Mouse (Mus musculus) hindbrain, embryonic 14.5 days (tissue): ENCODE measurements around the gene Ralgapa1. TPM values are rescaled to one million over a fixed set of nuclear protein-coding genes. Genes with fewer than 3 reads are reported as not detected.

ENCODE experiments used
- ATAC-seq: fragments of 200-750 bp; cut with Nextera tagmentation; 2 replicates; pipeline ENCODE4 v1.8.0; 2017; ENCODE audit warnings: moderate number of reproducible peaks, mild to moderate bottlenecking, moderate TSS enrichment, moderate library complexity; ENCODE audit not compliant: low FRiP score
- DNase-seq: peaks from one replicate; pipeline ENCODE4 v3.0.0-alpha.2; 2015; ENCODE audit warnings: low spot score
- H3K27ac ChIP-seq: fragments of 300-500 bp; sonication (generic); 2 replicates; pipeline ENCODE4 v1.5.1; 2014; ENCODE audit warnings: mild to moderate bottlenecking, moderate library complexity
- H3K27me3 ChIP-seq: fragments of 300-500 bp; sonication (generic); 2 replicates; pipeline ENCODE4 v1.6.1; 2014; ENCODE audit warnings: mild to moderate bottlenecking, low read length, mixed read lengths; ENCODE audit not compliant: control insufficient read depth, insufficient read depth
- H3K36me3 ChIP-seq: fragments of 300-500 bp; sonication (generic); replicated peaks from 2 replicates; pipeline ENCODE4 v1.6.1; 2014; ENCODE audit not compliant: control insufficient read depth, insufficient read depth
- H3K4me1 ChIP-seq: fragments of 300-500 bp; sonication (generic); replicated peaks from 2 replicates; pipeline ENCODE4 v1.6.1; 2014; ENCODE audit warnings: antibody characterized with exemption, low read length, mixed read lengths; ENCODE audit not compliant: control insufficient read depth, insufficient read depth
- H3K4me2 ChIP-seq: fragments of 300-500 bp; sonication (generic); replicated peaks from 2 replicates; pipeline ENCODE4 v1.6.1; 2014; ENCODE audit warnings: mild to moderate bottlenecking, moderate library complexity
- H3K4me3 ChIP-seq: fragments of 300-500 bp; sonication (generic); replicated peaks from 2 replicates; pipeline ENCODE4 v1.5.1; 2014; ENCODE audit warnings: mild to moderate bottlenecking, low read length
- H3K9ac ChIP-seq: fragments of 300-500 bp; sonication (generic); 2 replicates; pipeline ENCODE4 v1.6.1; 2014
- H3K9me3 ChIP-seq: fragments of 300-500 bp; sonication (generic); 2 replicates; pipeline ENCODE4 v1.6.1; 2016; ENCODE audit warnings: low read length; ENCODE audit not compliant: control insufficient read depth
- WGBS: fragments of 180-500 bp; shearing (Covaris S2); extraction: QIAGEN DNeasy Blood & Tissue Kit; methylation state at CpG from one replicate; pipeline ENCODE4 v1.1.7; 2014; 5-methylcytosine and 5-hydroxymethylcytosine counted together
- polyA plus RNA-seq: library from polyadenylated mRNA; unstranded; fragments of >200 nt; fragmentation: Nextera tagmentation; extraction: Ambion mirVana; gene quantifications from 2 replicates; pipeline ENCODE4 v1.2.1, GENCODE M21; 2014

Gene Ralgapa1
- 36.1 and 36.4 TPM in 2 replicates for polyA plus RNA-seq

GRCm38 (mm10) chr12:55820661-55821314 is at the start of gene Ralgapa1:
Gene Ralgapa1, minus strand, starts transcription at chr12:55821167.
- ATAC-seq (peak; percentile 96), DNase-seq (peak; percentile 95)
- peak within 1 kb of the TSS; percentile 77 for H3K4me3 ChIP-seq
- peaks cover 17% of the 10 kb centered on the region for H3K4me1 ChIP-seq
- H3K9me3 ChIP-seq, result no peaks in the 10 kb centered on the region
- peak within 1 kb of the TSS; percentile 96 for H3K27ac ChIP-seq
- H3K9ac ChIP-seq, result peak within 1 kb of the TSS; percentile 83
- no peaks in the 10 kb centered on the region for H3K27me3 ChIP-seq
- no peaks in the 10 kb centered on the region for H3K36me3 ChIP-seq
- WGBS, result under 1% methylated on average over 71 of the region's 78 CpGs
- peak within 1 kb of the TSS; percentile 82 for H3K4me2 ChIP-seq

DNA sequence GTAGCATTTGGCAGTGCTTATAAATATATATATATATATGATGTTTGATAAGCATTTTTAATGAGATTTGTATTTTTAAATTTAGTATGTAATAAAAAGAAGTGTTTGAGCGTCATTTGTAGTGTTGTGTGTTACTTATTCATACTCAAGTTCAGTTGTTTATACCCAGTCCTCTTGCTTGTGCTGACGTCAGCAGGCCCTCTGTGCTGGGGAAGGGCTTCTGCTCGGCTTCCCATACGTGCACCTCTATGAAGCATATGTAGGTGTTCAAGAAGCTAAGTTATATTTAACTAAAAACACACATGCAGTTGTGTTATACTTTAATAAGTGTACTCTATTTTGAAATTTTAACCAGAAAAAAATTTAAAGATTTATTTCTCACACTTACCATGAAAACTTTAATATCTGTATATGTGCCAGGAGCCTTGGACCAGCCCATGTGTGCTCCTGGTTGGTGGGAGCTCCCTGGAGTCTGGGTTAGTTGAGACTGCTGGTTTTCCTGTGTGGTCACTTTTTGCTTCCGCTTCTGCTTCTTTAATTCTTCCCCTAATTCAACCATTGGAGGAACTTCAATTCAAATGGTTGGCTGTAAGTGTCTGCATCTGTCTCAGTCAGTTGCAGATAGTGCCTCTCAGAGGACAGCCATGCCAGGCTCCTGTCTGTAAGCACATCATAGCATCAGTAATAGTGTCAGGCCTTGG is 48.8 kb upstream of the Ralgapa1 start:
- no peak overlapping the region for H3K4me2 ChIP-seq
- DNase-seq (no peak), ATAC-seq (no peak)
- peaks cover 62% of the 10 kb centered on the region for H3K36me3 ChIP-seq
- H3K27ac ChIP-seq, result no peak overlapping the region
- H3K9me3 ChIP-seq, result peaks cover 10% of the 10 kb centered on the region; the same call in 1 of the 2 replicates
- 96% methylated on average over 5 of the region's 5 CpGs for WGBS
- no peaks in the 10 kb centered on the region for H3K4me1 ChIP-seq
- H3K4me3 ChIP-seq, result no peak overlapping the region
- H3K9ac ChIP-seq, result no peak overlapping the region
- H3K27me3 ChIP-seq, result no peaks in the 10 kb centered on the region

DNA sequence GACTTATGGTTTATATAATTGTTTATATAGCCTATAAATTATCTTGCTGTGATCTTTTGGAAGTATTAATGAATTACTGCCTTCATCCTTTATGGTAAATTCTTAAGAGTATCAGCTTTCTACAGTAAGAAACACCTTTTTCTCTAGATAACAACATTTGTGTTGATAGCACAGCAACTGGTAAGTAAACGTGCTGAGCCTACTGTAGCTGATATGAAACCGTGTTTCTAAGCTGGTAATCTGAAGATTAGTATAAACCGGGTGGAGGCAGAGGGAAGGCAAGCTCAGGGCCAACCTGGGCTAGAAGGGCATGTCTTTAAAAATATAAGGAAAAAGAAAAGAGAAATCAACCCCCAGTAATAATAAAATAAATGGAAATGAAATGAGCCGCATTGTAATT is 46.8 kb upstream of the Ralgapa1 start:
- no peak overlapping the region for H3K4me3 ChIP-seq
- WGBS, result 95% methylated on average over 4 of the region's 4 CpGs
- H3K4me1 ChIP-seq, result no peaks in the 10 kb centered on the region
- H3K4me2 ChIP-seq, result no peak overlapping the region
- H3K9ac ChIP-seq, result no peak overlapping the region
- ATAC-seq (no peak), DNase-seq (no peak)
- H3K36me3 ChIP-seq, result peaks cover 68% of the 10 kb centered on the region
- H3K9me3 ChIP-seq, result peaks cover 10% of the 10 kb centered on the region; the same call in 1 of the 2 replicates
- no peaks in the 10 kb centered on the region for H3K27me3 ChIP-seq
- no peak overlapping the region for H3K27ac ChIP-seq

DNA sequence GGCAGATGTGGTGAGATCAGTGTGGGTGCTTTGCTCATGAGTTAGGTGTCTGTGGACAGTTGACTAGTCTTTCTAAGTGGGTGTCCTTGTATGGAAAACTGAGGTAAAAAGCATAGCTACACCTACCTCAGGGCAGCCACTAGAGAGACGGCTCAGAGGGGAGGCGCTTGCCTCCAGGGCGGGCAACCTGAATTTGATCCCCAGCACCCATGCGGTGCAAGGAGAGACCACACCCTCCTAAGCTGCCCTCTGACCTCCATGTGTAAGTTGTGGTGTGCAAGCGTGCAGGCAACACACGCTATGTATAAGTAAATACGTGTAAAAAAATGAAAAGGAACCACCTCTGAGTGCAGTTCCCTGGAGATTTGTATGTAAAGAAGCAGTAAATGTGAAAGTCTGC is 39.7 kb upstream of the Ralgapa1 start:
- DNase-seq (no peak), ATAC-seq (no peak)
- Histone ChIP-seq H3K36me3 (peaks cover 64% of the 10 kb centered on the region), H3K27ac (no peak overlapping the region), H3K4me3 (no peak overlapping the region), H3K9ac (no peak overlapping the region), H3K4me2 (no peak overlapping the region), H3K9me3 (peaks cover 16% of the 10 kb centered on the region), H3K27me3 (no peaks in the 10 kb centered on the region), H3K4me1 (no peaks in the 10 kb centered on the region)
- WGBS, result 96% methylated on average over 7 of the region's 7 CpGs

DNA sequence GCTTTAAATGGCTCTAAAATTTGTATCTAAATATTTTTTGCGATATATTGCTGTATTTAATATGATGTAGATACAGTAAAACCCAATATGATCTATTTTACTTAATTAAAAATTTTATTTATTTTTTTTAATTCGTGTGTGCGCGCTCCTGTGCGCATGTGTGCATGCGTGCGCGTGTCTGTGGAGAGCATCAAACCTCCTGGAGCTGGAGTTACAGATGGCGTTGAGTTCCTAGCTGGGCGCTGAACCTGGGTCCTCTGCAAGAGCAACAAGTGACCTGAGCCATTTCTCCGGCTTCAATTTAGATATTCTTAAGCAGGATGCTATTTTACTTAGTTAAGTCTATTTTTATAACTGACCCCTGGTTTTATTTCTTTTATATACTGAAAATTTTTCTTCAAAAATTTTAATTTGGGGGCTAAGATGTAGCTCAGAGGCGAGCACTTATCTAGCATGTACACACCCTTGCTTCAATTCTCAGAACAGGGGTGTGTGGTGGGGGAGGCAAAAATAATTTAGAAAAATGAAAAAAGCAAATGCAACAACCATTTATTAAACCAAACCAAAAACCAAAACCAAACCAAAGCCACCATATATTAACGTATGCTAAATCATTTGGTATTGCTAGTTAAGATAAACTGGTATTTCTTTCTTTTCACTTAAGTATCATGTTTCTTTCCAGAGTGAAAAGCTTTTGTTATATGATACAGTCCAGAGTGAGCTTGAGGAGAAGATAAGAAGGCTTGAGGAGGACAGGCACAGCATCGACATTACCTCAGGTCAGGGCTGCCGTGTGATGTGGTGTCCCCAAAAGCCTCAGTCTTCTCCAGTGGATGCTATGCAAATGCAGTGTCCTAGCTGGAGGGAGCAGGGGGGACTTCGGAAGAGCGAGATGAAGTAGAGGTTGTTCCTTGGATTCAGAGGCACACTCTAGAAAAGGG is 38.7 kb upstream of the Ralgapa1 start:
- 96% methylated on average over 17 of the region's 17 CpGs for WGBS
- peaks cover 64% of the 10 kb centered on the region for H3K36me3 ChIP-seq
- H3K9me3 ChIP-seq, result peaks cover 17% of the 10 kb centered on the region
- no peaks in the 10 kb centered on the region for H3K4me1 ChIP-seq
- no peaks in the 10 kb centered on the region for H3K27me3 ChIP-seq
- ATAC-seq (no peak), DNase-seq (no peak)
- H3K9ac ChIP-seq, result no peak overlapping the region
- no peak overlapping the region for H3K27ac ChIP-seq
- H3K4me3 ChIP-seq, result no peak overlapping the region
- H3K4me2 ChIP-seq, result no peak overlapping the region

DNA sequence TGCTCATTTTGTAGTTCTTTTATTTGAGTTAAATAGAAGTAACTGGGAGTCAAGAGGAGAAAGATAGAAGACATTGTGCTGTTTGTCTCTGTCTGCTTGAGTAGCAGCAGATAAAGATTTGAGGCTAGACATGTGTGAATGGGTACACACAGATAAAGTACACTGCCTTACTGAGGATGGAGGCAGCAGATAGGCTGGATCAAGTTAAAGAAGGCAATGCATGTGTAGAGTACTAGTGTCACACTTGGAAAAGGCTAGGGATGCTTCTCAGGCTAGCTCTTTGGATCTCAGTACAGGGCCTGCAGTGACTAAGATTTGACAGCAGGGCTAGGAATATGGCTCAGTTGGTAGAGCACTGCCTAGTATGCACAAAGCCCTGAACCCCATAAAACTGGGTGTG is 29.7 kb upstream of the Ralgapa1 start:
- Histone ChIP-seq H3K4me2 (no peak overlapping the region), H3K9me3 (peaks cover 6% of the 10 kb centered on the region; the same call in 1 of the 2 replicates), H3K36me3 (peaks cover 43% of the 10 kb centered on the region), H3K9ac (no peak overlapping the region), H3K4me1 (no peaks in the 10 kb centered on the region), H3K27ac (no peak overlapping the region), H3K27me3 (no peaks in the 10 kb centered on the region), H3K4me3 (no peak overlapping the region)
- no peak for ATAC-seq
- DNase-seq, result no peak

GRCm38 (mm10) chr12:55847851-55848250 is 26.9 kb upstream of the Ralgapa1 start:
- Histone ChIP-seq H3K4me1 (no peaks in the 10 kb centered on the region), H3K36me3 (peaks cover 44% of the 10 kb centered on the region), H3K9ac (no peak overlapping the region), H3K27me3 (no peaks in the 10 kb centered on the region), H3K4me2 (no peak overlapping the region), H3K4me3 (no peak overlapping the region), H3K9me3 (peaks cover 5% of the 10 kb centered on the region; the same call in 1 of the 2 replicates), H3K27ac (no peak overlapping the region)
- ATAC-seq (no peak), DNase-seq (no peak)
- 93% methylated on average over 4 of the region's 4 CpGs for WGBS

GRCm38 (mm10) chr12:55846741-55847140 is 25.8 kb upstream of the Ralgapa1 start:
- no peak overlapping the region for H3K27ac ChIP-seq

DNA sequence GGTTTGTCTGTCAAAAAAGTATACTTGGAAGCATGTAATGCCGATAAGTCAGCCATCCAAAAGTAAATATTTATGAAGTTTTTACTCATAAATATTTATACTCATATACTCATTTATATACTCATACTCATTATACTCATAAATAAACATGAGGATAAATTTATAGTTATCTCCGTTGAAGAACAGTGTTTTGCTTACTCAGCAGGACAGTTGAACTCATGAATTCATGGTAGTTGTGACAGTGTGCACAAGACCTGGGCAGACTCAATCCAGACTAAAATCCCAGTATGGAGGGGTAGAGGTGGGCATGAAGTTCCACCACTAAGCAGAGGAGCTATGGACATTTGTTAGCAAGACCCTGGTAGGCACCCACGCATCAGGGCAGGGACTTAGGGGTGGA is 16.5 kb upstream of the Ralgapa1 start:
- peaks cover 12% of the 10 kb centered on the region for H3K36me3 ChIP-seq
- 65% methylated on average over 3 of the region's 3 CpGs for WGBS
- no peak overlapping the region for H3K9ac ChIP-seq

More at GRCm38 (mm10) chr12:55846741-55847140, 25.8 kb upstream of the Ralgapa1 start:
- WGBS, result 73% methylated on average over 1 of the region's 1 CpGs
- no peaks in the 10 kb centered on the region for H3K27me3 ChIP-seq
- ATAC-seq (no peak), DNase-seq (peak; percentile 44)
- H3K4me1 ChIP-seq, result no peaks in the 10 kb centered on the region
- H3K9ac ChIP-seq, result no peak overlapping the region
- no peak overlapping the region for H3K4me2 ChIP-seq
- H3K36me3 ChIP-seq, result peaks cover 55% of the 10 kb centered on the region
- H3K9me3 ChIP-seq, result peaks cover 5% of the 10 kb centered on the region; the same call in 1 of the 2 replicates
- no peak overlapping the region for H3K4me3 ChIP-seq

More for the DNA sequence above, 16.5 kb upstream of the Ralgapa1 start:
- Histone ChIP-seq H3K4me2 (peak overlapping the region; percentile 76), H3K9me3 (no peaks in the 10 kb centered on the region), H3K27me3 (no peaks in the 10 kb centered on the region), H3K27ac (no peak overlapping the region), H3K4me3 (peak overlapping the region; percentile 89), H3K4me1 (peaks cover 14% of the 10 kb centered on the region; the same call in 1 of the 2 replicates)
- DNase-seq (no peak), ATAC-seq (no peak)
